Mouse (Mus musculus): ENCODE measurements around the gene Reck. TPM values are rescaled to one million over a fixed set of nuclear protein-coding genes. Genes with fewer than 3 reads are reported as not detected.

The Reck gene
- total and polyA plus RNA-seq, 3 experiments: 0.12 to 0.60 TPM; not detected in 1

- Histone ChIP-seq H3K36me3 (ENCODE audit: control insufficient read depth in 1 of 2, insufficient read depth in 2 of 2, low read length in 2 of 2) (peaks cover 0 to 45% of the 10 kb centered on the region in 2 experiments; a peak in 2 of 4 replicates), H3K27ac (ENCODE audit: control insufficient read depth, low read depth, low read length) (no peak overlapping the region), H3K4me1 (ENCODE audit: control insufficient read depth in 1 of 2, insufficient read depth in 2 of 2, low read length in 2 of 2) (peaks cover 27 to 52% of the 10 kb centered on the region in 2 experiments), H3K9ac (ENCODE audit: control insufficient read depth, low read depth, low read length, poor library complexity, severe bottlenecking) (no peak overlapping the region), H3K4me3 (ENCODE audit: control insufficient read depth in 1 of 2, insufficient read depth in 1 of 2, low read depth in 2 of 2, low read length in 2 of 2) (no peak overlapping the region), H3K27me3 (ENCODE audit: control insufficient read depth in 1 of 2, insufficient read depth in 2 of 2, low read length in 2 of 2) (no peaks in the 10 kb centered on the region), H3K79me2 (ENCODE audit: control insufficient read depth, insufficient read depth, low read length, poor library complexity) (no peaks in the 10 kb centered on the region; the same call in 1 of the 2 replicates), H3K9me3 (replicated peaks; ENCODE audit: insufficient read depth, low read length) (no peaks in the 10 kb centered on the region)
- DNase-seq (ENCODE audit: low read depth, low spot score): no peak
- TF ChIP-seq EP300 (IDR thresholded peaks at IDR 0.05; ENCODE audit: low read depth in 1 of 2, low read length in 2 of 2): no peak
- no peak for TF ChIP-seq E2F4 (IDR thresholded peaks at IDR 0.05; ENCODE audit: borderline replicate concordance, low read depth, low read length)
- TF ChIP-seq MAFK (IDR thresholded peaks at IDR 0.05; ENCODE audit: borderline replicate concordance, low read depth, low read length): no peak
Observed at GRCm38 (mm10) chr4:43969373-43969772, 94.0 kb downstream of the Reck start.

DNA sequence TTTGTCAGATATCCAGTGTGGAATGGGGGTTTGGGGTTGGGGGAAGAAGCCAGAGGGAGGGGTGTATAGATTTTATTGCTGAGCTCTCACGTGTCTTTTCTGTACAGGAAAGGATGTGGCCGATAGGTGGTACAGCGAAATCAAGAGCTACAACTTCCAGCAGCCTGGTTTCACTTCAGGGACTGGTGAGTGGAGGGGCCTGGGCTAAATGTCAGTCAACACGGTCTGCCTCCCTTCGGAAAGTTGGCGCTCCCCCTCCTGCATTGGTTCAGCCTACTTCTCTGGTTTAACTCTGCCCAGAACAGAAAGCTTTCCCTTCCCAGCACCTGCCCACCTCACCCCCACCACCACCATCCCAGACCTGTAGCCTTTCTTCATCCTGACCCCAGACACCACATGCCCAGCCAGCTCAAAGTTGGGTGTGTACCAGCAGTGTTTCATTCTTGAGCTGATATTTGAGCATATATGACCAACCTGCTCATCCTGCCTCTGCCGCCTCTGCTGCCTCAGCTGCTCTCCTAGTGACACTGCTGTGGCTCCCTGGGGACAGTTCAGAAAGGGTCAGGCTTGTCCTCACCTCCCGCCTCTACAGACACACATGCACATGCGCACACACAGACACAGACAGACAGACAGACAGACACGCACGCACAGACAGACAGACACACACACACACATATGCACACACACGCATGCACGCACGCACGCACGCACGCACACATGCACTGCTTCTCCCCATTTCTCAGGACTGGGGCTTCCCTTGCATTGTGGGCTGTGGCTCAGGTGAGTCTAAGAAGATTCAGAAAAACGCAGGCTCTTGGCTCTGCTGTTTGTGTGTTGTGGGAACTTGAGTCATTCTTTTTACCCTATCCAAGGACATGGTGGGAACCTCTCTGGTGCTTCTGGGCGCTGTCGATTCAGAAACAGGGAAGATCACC lies 95.3 kb downstream of the Reck start:
- Histone ChIP-seq H3K4me1 (ENCODE audit: control insufficient read depth in 1 of 2, insufficient read depth in 2 of 2, low read length in 2 of 2) (peaks cover 24 to 51% of the 10 kb centered on the region in 2 experiments), H3K9ac (ENCODE audit: control insufficient read depth, low read depth, low read length, poor library complexity, severe bottlenecking) (no peak overlapping the region), H3K79me2 (ENCODE audit: control insufficient read depth, insufficient read depth, low read length, poor library complexity) (no peaks in the 10 kb centered on the region; the same call in 1 of the 2 replicates), H3K4me3 (ENCODE audit: control insufficient read depth in 1 of 2, insufficient read depth in 1 of 2, low read depth in 2 of 2, low read length in 2 of 2) (no peak overlapping the region), H3K9me3 (replicated peaks; ENCODE audit: insufficient read depth, low read length) (no peaks in the 10 kb centered on the region), H3K36me3 (ENCODE audit: control insufficient read depth in 1 of 2, insufficient read depth in 2 of 2, low read length in 2 of 2) (peaks cover 0 to 42% of the 10 kb centered on the region in 2 experiments; a peak in 2 of 4 replicates), H3K27ac (ENCODE audit: control insufficient read depth, low read depth, low read length) (no peak overlapping the region), H3K27me3 (ENCODE audit: control insufficient read depth in 1 of 2, insufficient read depth in 2 of 2, low read length in 2 of 2) (no peaks in the 10 kb centered on the region)
- TF ChIP-seq RAD21 (IDR thresholded peaks at IDR 0.05; ENCODE audit: low read depth, low read length): no peak
- DNase-seq (ENCODE audit: low read depth, low spot score): no peak

- Histone ChIP-seq H3K36me3 (ENCODE audit: control insufficient read depth in 1 of 2, insufficient read depth in 2 of 2, low read length in 2 of 2) (peaks cover 0 to 35% of the 10 kb centered on the region in 2 experiments; a peak in 2 of 4 replicates), H3K27ac (ENCODE audit: control insufficient read depth, low read depth, low read length) (peak overlapping the region; percentile 82), H3K9me3 (replicated peaks; ENCODE audit: insufficient read depth, low read length) (no peaks in the 10 kb centered on the region), H3K27me3 (ENCODE audit: control insufficient read depth in 1 of 2, insufficient read depth in 2 of 2, low read length in 2 of 2) (no peaks in the 10 kb centered on the region), H3K9ac (ENCODE audit: control insufficient read depth, low read depth, low read length, poor library complexity, severe bottlenecking) (peak overlapping the region; percentile 60), H3K79me2 (ENCODE audit: control insufficient read depth, insufficient read depth, low read length, poor library complexity) (no peaks in the 10 kb centered on the region; the same call in 1 of the 2 replicates), H3K4me1 (ENCODE audit: control insufficient read depth in 1 of 2, insufficient read depth in 2 of 2, low read length in 2 of 2) (peaks cover 22 to 46% of the 10 kb centered on the region in 2 experiments), H3K4me3 (ENCODE audit: control insufficient read depth in 1 of 2, insufficient read depth in 1 of 2, low read depth in 2 of 2, low read length in 2 of 2) (peak overlapping the region; percentile 6 to 19; a peak in 2 of 4 replicates)
- peak; percentile 27 for DNase-seq (ENCODE audit: low read depth, low spot score)
- no peak for TF ChIP-seq MAFK (IDR thresholded peaks at IDR 0.05; ENCODE audit: borderline replicate concordance, low read depth, low read length)
- no peak for TF ChIP-seq SIN3A (IDR thresholded peaks at IDR 0.05; ENCODE audit: low read length)
- no peak for TF ChIP-seq POLR2A (IDR thresholded peaks at IDR 0.05; ENCODE audit: control insufficient read depth in 1 of 2, insufficient read depth in 1 of 2, low read depth in 1 of 2, low read length in 2 of 2, poor library complexity in 1 of 2)
- no peak for TF ChIP-seq MAX (IDR thresholded peaks at IDR 0.05; ENCODE audit: low read length)
- no peak for TF ChIP-seq USF2 (IDR thresholded peaks at IDR 0.05; ENCODE audit: borderline replicate concordance in 1 of 2, insufficient read depth in 1 of 2, low read depth in 1 of 2, low read length in 2 of 2)
- TF ChIP-seq GABPA (IDR thresholded peaks at IDR 0.05; ENCODE audit: low read depth, low read length): no peak
- TF ChIP-seq POLR2AphosphoS2 (IDR thresholded peaks at IDR 0.05; ENCODE audit: low read length): no peak
- TF ChIP-seq ZKSCAN1 (IDR thresholded peaks at IDR 0.05; ENCODE audit: low read depth, low read length): no peak
- no peak for TF ChIP-seq MAZ (IDR thresholded peaks at IDR 0.05; ENCODE audit: low read depth, low read length)
- no peak for TF ChIP-seq UBTF (IDR thresholded peaks at IDR 0.05; ENCODE audit: borderline replicate concordance, insufficient read depth, low read depth, low read length)
- TF ChIP-seq CHD2 (IDR thresholded peaks at IDR 0.05; ENCODE audit: low read length): no peak
- no peak for TF ChIP-seq GATA1 (IDR thresholded peaks at IDR 0.05; ENCODE audit: low read depth, low read length)
- TF ChIP-seq KAT2A (conservative IDR thresholded peaks at IDR 0.05; ENCODE audit: low read depth, low read length): no peak
- TF ChIP-seq ETS1 (IDR thresholded peaks at IDR 0.05; ENCODE audit: low read depth, low read length): no peak
- no peak for TF ChIP-seq MXI1 (IDR thresholded peaks at IDR 0.05; ENCODE audit: low read depth, low read length)
- TF ChIP-seq RCOR1 (IDR thresholded peaks at IDR 0.05; ENCODE audit: low read depth, low read length): no peak
- TF ChIP-seq EP300 (IDR thresholded peaks at IDR 0.05; ENCODE audit: low read depth in 1 of 2, low read length in 2 of 2): no peak
- no peak for TF ChIP-seq SMC3 (IDR thresholded peaks at IDR 0.05; ENCODE audit: low read depth, low read length)
- TF ChIP-seq CTCF (IDR thresholded peaks at IDR 0.05 in 2 of 3, conservative IDR thresholded peaks at IDR 0.05 in 1 of 3; ENCODE audit: control insufficient read depth in 1 of 3, insufficient read depth in 1 of 3, low read depth in 2 of 3, low read length in 3 of 3, poor library complexity in 1 of 3, severe bottlenecking in 1 of 3): no peak
Observed at GRCm38 (mm10) chr4:43971541-43972136, 96.3 kb downstream of the Reck start.

Measured in MEL (cell line).